In the genomic region with DNA sequence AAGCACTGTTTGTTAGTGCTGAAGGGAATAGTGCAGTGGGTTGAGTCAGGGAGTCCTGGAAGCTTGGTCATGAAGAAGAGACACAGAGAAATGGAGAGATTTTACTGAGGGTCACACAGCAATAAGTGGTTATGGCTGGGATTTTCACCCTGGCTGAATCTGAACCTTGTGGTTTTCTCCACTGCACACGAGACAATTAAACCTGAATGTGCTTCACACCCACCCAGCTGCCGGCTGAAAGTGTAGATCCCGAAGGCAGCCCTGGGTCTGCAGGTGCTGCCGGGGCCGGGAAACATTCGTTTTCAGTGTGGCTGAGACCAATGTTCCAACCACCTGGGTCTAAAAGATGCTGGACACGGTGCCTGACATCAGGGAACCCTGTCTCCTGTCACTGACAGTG, we compare ENCODE assay signal across 13 mouse cellular contexts.
A peak's percentile ranks its signal among the peaks of the same experiment; 100 is the strongest.
DNase-seq lines count a peak whose midpoint lies in the region; ATAC-seq and TF ChIP-seq lines count a peak whose summit lies in the region.
"Had no signal": no experiment of that assay in that cellular context is flagged by ENCODE, and none has a peak within 500 bp of the region (broad histone marks: within the 10 kb centered on the region; RNA-seq: fewer than 3 reads in every experiment).

No protein-coding gene starts in this region.

- TF ChIP-seq CTCF in brain, embryonic 14.5 days (IDR thresholded peaks at IDR 0.05; ENCODE audit: borderline replicate concordance, extremely low read depth, insufficient read depth, insufficient read length) = no peak

- 0 out of 2 replicates have a peak overlapping the region, but pooled peaks have one; percentile 55 for H3K27ac ChIP-seq in embryonic facial prominence, embryonic 15.5 days (replicated peaks)
- no peak overlapping the region for H3K27ac ChIP-seq in embryonic facial prominence, embryonic 10.5 days (replicated peaks)
- H3K27ac ChIP-seq in hindbrain, embryonic 15.5 days (replicated peaks) = peak overlapping the region; percentile 82
- no peak overlapping the region for H3K27ac ChIP-seq in hindbrain, embryonic 10.5 days
- H3K27ac ChIP-seq in hindbrain, embryonic 16.5 days (ENCODE audit: low read depth, low read length) = peak overlapping the region; percentile 75
- H3K27ac ChIP-seq: limb, embryonic 12.5 days; liver, embryonic 12.5 days; stomach, embryonic 15.5 days had no signal

- H3K27me3 ChIP-seq in embryonic facial prominence, embryonic 15.5 days = peaks cover 58% of the 10 kb centered on the region
- H3K27me3 ChIP-seq in embryonic facial prominence, embryonic 10.5 days (replicated peaks; ENCODE audit: low read depth, poor library complexity, severe bottlenecking) = peaks cover 70% of the 10 kb centered on the region
- peaks cover 32% of the 10 kb centered on the region for H3K27me3 ChIP-seq in hindbrain, embryonic 15.5 days
- H3K27me3 ChIP-seq in hindbrain, embryonic 10.5 days (ENCODE audit: insufficient read depth, poor library complexity, severe bottlenecking) = peaks cover 59% of the 10 kb centered on the region
- H3K27me3 ChIP-seq in hindbrain, embryonic 16.5 days (replicated peaks; ENCODE audit: control insufficient read depth, insufficient read depth, low read length) = peaks cover 23% of the 10 kb centered on the region

- H3K4me1 ChIP-seq in embryonic facial prominence, embryonic 15.5 days = peaks cover 21% of the 10 kb centered on the region
- peaks cover 9% of the 10 kb centered on the region for H3K4me1 ChIP-seq in embryonic facial prominence, embryonic 10.5 days
- peaks cover 22% of the 10 kb centered on the region for H3K4me1 ChIP-seq in hindbrain, embryonic 15.5 days (replicated peaks)
- H3K4me1 ChIP-seq in hindbrain, embryonic 10.5 days (replicated peaks) = peaks cover 9% of the 10 kb centered on the region
- H3K4me1 ChIP-seq in hindbrain, embryonic 16.5 days (ENCODE audit: control insufficient read depth, insufficient read depth, low read depth, low read length) = peaks cover 14% of the 10 kb centered on the region

- H3K4me3 ChIP-seq in embryonic facial prominence, embryonic 15.5 days (replicated peaks) = no peak overlapping the region
- no peak overlapping the region for H3K4me3 ChIP-seq in embryonic facial prominence, embryonic 10.5 days
- no peak overlapping the region for H3K4me3 ChIP-seq in hindbrain, embryonic 15.5 days
- no peak overlapping the region for H3K4me3 ChIP-seq in hindbrain, embryonic 10.5 days
- H3K4me3 ChIP-seq in hindbrain, embryonic 16.5 days (ENCODE audit: low read length) = no peak overlapping the region
- H3K4me3 ChIP-seq: limb, embryonic 12.5 days; liver, embryonic 12.5 days; stomach, embryonic 15.5 days had no signal

- no peak overlapping the region for H3K9ac ChIP-seq in embryonic facial prominence, embryonic 15.5 days
- no peak overlapping the region for H3K9ac ChIP-seq in hindbrain, embryonic 15.5 days
- no peak overlapping the region for H3K9ac ChIP-seq in hindbrain, embryonic 16.5 days (ENCODE audit: low read depth, low read length)
- H3K9ac ChIP-seq: limb, embryonic 12.5 days; liver, embryonic 12.5 days; stomach, embryonic 15.5 days had no signal

- H3K4me2 ChIP-seq in embryonic facial prominence, embryonic 15.5 days (replicated peaks) = no peak overlapping the region
- no peak overlapping the region for H3K4me2 ChIP-seq in hindbrain, embryonic 15.5 days
- H3K4me2 ChIP-seq in hindbrain, embryonic 16.5 days (ENCODE audit: low read length) = no peak overlapping the region
- H3K4me2 ChIP-seq: limb, embryonic 12.5 days; liver, embryonic 12.5 days; stomach, embryonic 15.5 days had no signal

- no peak for TF ChIP-seq POLR2A in brain, embryonic 14.5 days (IDR thresholded peaks at IDR 0.05; ENCODE audit: borderline replicate concordance, extremely low read depth, insufficient read depth, insufficient read length, poor library complexity, severe bottlenecking)

- 67% methylated on average over 7 of the region's 7 CpGs for WGBS in embryonic facial prominence, embryonic 15.5 days
- 82% methylated on average over 7 of the region's 7 CpGs for WGBS in embryonic facial prominence, embryonic 10.5 days
- WGBS in hindbrain, embryonic 15.5 days = 67% methylated on average over 7 of the region's 7 CpGs
- 82% methylated on average over 7 of the region's 7 CpGs for WGBS in hindbrain, embryonic 10.5 days
- 67% methylated on average over 7 of the region's 7 CpGs for WGBS in hindbrain, embryonic 16.5 days

- H3K36me3 ChIP-seq in embryonic facial prominence, embryonic 15.5 days = no peaks in the 10 kb centered on the region
- H3K36me3 ChIP-seq in embryonic facial prominence, embryonic 10.5 days (replicated peaks) = no peaks in the 10 kb centered on the region
- H3K36me3 ChIP-seq in hindbrain, embryonic 15.5 days = peaks cover 19% of the 10 kb centered on the region
- H3K36me3 ChIP-seq in hindbrain, embryonic 10.5 days = peaks cover 14% of the 10 kb centered on the region
- H3K36me3 ChIP-seq in hindbrain, embryonic 16.5 days (ENCODE audit: control insufficient read depth, insufficient read depth, low read length) = 0 out of 2 replicates have a peak, but pooled peaks cover 9% of the 10 kb centered on the region
- H3K36me3 ChIP-seq: limb, embryonic 12.5 days; liver, embryonic 12.5 days; stomach, embryonic 15.5 days had no signal

- no peaks in the 10 kb centered on the region for H3K9me3 ChIP-seq in embryonic facial prominence, embryonic 15.5 days (replicated peaks)
- no peaks in the 10 kb centered on the region for H3K9me3 ChIP-seq in embryonic facial prominence, embryonic 10.5 days
- no peaks in the 10 kb centered on the region for H3K9me3 ChIP-seq in hindbrain, embryonic 15.5 days
- H3K9me3 ChIP-seq in hindbrain, embryonic 10.5 days = no peaks in the 10 kb centered on the region
- H3K9me3 ChIP-seq in hindbrain, embryonic 16.5 days (ENCODE audit: control insufficient read depth, low read length) = no peaks in the 10 kb centered on the region
- H3K9me3 ChIP-seq: limb, embryonic 12.5 days; liver, embryonic 12.5 days; stomach, embryonic 15.5 days had no signal

- DNase-seq in embryonic facial prominence, embryonic 10.5 days (ENCODE audit: low spot score) = no peak
- no peak for DNase-seq in hindbrain, embryonic 10.5 days (ENCODE audit: low spot score)
- peak; percentile 29 for DNase-seq in brain, embryonic 14.5 days (ENCODE audit: low read depth)
- DNase-seq in lung, postnatal 14 days = no peak
- DNase-seq: kidney, adult 11 months; lung, adult 2 months; thymus, adult 2 months had no signal

- no peak for ATAC-seq in embryonic facial prominence, embryonic 15.5 days (ENCODE audit: insufficient number of reproducible peaks, low FRiP score, low TSS enrichment, low read depth)
- ATAC-seq in hindbrain, embryonic 15.5 days (ENCODE audit: low FRiP score, low read depth) = no peak
- ATAC-seq in hindbrain, embryonic 16.5 days = no peak
- ATAC-seq: liver, embryonic 12.5 days had no signal

Comparison
In these comparisons a context has a peak if more than half of its experiments do, and no peak if none do; other contexts are left out.
1. H3K27ac ChIP-seq: peak in embryonic facial prominence, embryonic 15.5 days (single experiment), hindbrain, embryonic 15.5 days (single experiment) and hindbrain, embryonic 16.5 days (single experiment); none in embryonic facial prominence, embryonic 10.5 days (single experiment) and hindbrain, embryonic 10.5 days (single experiment).